Mouse (Mus musculus) olfactory bulb, adult 2 months (tissue): ENCODE data around the gene Gm45808.

Experiments used
- CTCF ChIP-seq: fragments of 200-500 bp; IDR thresholded peaks from 2 replicates; pipeline ENCODE4 v1.5.1; 2012; ENCODE audit warnings: low read depth, mild to moderate bottlenecking, low read length, moderate library complexity; ENCODE audit not compliant: insufficient read depth
- POLR2A ChIP-seq: fragments of 200-500 bp; IDR thresholded peaks from 2 replicates; pipeline ENCODE4 v1.6.1; 2012; ENCODE audit warnings: mild to moderate bottlenecking, low read depth, low read length, moderate library complexity; ENCODE audit not compliant: insufficient read depth

DNA sequence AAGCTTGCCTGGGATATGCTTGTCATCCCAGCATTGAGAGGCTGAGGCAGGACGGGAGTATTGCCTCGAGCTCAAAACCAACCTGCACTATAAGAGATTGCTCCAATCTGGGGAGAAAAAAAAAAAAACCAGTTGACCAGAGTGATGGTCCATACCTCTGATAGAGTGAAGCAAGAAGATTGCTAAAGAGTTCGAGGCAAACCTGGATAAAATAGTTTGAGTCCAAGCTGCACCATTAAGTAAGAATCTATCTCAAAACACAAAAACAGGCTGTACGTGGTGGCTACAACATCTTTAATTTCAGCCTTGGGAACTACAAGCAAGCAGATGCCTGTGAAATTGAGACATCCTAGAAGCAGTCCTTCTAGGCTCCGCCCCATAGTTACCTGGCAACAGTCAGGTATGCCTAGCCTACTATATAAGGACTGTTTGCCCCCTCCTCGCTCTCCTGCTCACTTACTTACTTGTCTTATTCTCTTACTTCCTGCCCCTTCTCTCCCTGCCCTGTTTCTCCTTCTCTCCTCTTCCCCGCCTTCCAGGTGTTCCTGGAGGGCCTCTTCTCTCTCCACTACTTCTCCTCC is 19.4 kb downstream of the Gm45808 start:
- TF ChIP-seq POLR2A (no peak), CTCF (no peak)
